Mouse (Mus musculus) A20 (cell line): ENCODE data around the gene Emid1.

Experiments used
- DNase-seq: peaks from one replicate; pipeline ENCODE4 v3.0.0-alpha.2; 2011; ENCODE audit warnings: low read depth, low spot score

Gene Emid1

GRCm38 (mm10) chr11:5160722-5161485 is 8.8 kb upstream of the Emid1 start:
- DNase-seq: peak; percentile 57

- no peak for DNase-seq
These were observed 6.0 kb upstream of the Emid1 start for GRCm38 (mm10) chr11:5158056-5158455.

- DNase-seq: no peak
These were observed 3.1 kb upstream of the Emid1 start for GRCm38 (mm10) chr11:5154961-5155805.

- DNase-seq: no peak
These were observed 818 bp downstream of the Emid1 start for GRCm38 (mm10) chr11:5151247-5151630.

GRCm38 (mm10) chr11:5150416-5151246 is 1.4 kb downstream of the Emid1 start:
- peak; percentile 41 for DNase-seq

GRCm38 (mm10) chr11:5149955-5150354 is 2.1 kb downstream of the Emid1 start:
- no peak for DNase-seq

- no peak for DNase-seq
These were observed 2.8 kb downstream of the Emid1 start for GRCm38 (mm10) chr11:5149249-5149648.

GRCm38 (mm10) chr11:5145600-5145999 is 6.5 kb downstream of the Emid1 start:
- no peak for DNase-seq

- DNase-seq: no peak
These were observed 10.1 kb downstream of the Emid1 start for GRCm38 (mm10) chr11:5141965-5142364.

GRCm38 (mm10) chr11:5141252-5141651 is 10.8 kb downstream of the Emid1 start:
- no peak for DNase-seq

- no peak for DNase-seq
These were observed 11.4 kb downstream of the Emid1 start for GRCm38 (mm10) chr11:5140619-5141018.

GRCm38 (mm10) chr11:5139372-5139771 is 12.7 kb downstream of the Emid1 start:
- no peak for DNase-seq

GRCm38 (mm10) chr11:5138642-5139041 is 13.4 kb downstream of the Emid1 start:
- DNase-seq: no peak

GRCm38 (mm10) chr11:5135914-5136313 is 16.1 kb downstream of the Emid1 start:
- DNase-seq: no peak

- no peak for DNase-seq
These were observed 19.3 kb downstream of the Emid1 start for GRCm38 (mm10) chr11:5132751-5133150.

- DNase-seq: peak; percentile 26
These were observed 21.9 kb downstream of the Emid1 start for GRCm38 (mm10) chr11:5130111-5130665.

- DNase-seq: peak; percentile 20
These were observed 23.0 kb downstream of the Emid1 start for GRCm38 (mm10) chr11:5129035-5129480.

- DNase-seq: no peak
These were observed 26.3 kb downstream of the Emid1 start for GRCm38 (mm10) chr11:5125713-5126112.

- DNase-seq: peak; percentile 87
These were observed 37.0 kb downstream of the Emid1 start for GRCm38 (mm10) chr11:5114931-5115581.

GRCm38 (mm10) chr11:5113645-5114044 is 38.4 kb downstream of the Emid1 start:
- DNase-seq: no peak

GRCm38 (mm10) chr11:5109441-5109840 is 42.6 kb downstream of the Emid1 start:
- DNase-seq: no peak
